Mouse (Mus musculus) left cerebral cortex, postnatal 14 days (tissue): ENCODE results near the gene Smug1. TPM values are rescaled to one million over a fixed set of nuclear protein-coding genes. Genes with fewer than 3 reads are reported as not detected.

ENCODE experiments used
- DNase-seq, 2 experiments: peaks; one replicate each; pipeline ENCODE4 v3.0.0; 2021 to 2022; ENCODE audit warnings: low spot score in 2 of 2, mixed read lengths in 1 of 2
- intact Hi-C: fragments of 180-260 bp; cut with DNase I; formaldehyde crosslinking; loops from one replicate; pipeline ENCODE4 v1.15.1; 2025
- total RNA-seq, 2 experiments: library from RNA; stranded (reverse); gene quantifications; 2 replicates each; pipeline ENCODE4 v1.2.3; 2021

Gene Smug1
- total RNA-seq, 2 experiments from 2014 or later, result 16.2 to 17.4 TPM

GRCm38 (mm10) chr15:103180406-103180805 lies 13.5 kb upstream of the Smug1 start:
- intact Hi-C loops, result loop anchor here (5.0 kb wide), 1 partner anchor 483 kb away; no protein-coding TSS in a partner anchor
- no peak for DNase-seq

- no peak for DNase-seq
- intact Hi-C loops, result no loop called here
These were observed 11.9 kb upstream of the Smug1 start for GRCm38 (mm10) chr15:103178767-103179166.

- intact Hi-C loops, result no loop called here
- DNase-seq, result no peak
These were observed 11.2 kb upstream of the Smug1 start for GRCm38 (mm10) chr15:103178137-103178536.

GRCm38 (mm10) chr15:103177611-103178041 lies 10.7 kb upstream of the Smug1 start:
- intact Hi-C loops, result loop anchor here (2.0 kb wide), 1 partner anchor 191 kb away; no protein-coding TSS in a partner anchor
- DNase-seq, result no peak

GRCm38 (mm10) chr15:103176874-103177421 lies 10.1 kb upstream of the Smug1 start:
- intact Hi-C loops, result loop anchor here (2.0 kb wide), 1 partner anchor 190 kb away; no protein-coding TSS in a partner anchor
- DNase-seq, result peak; percentile 87 to 95

- intact Hi-C loops, result loop anchor here (2.0 to 5.0 kb wide), 2 partner anchors 160 to 411 kb away; no protein-coding TSS in a partner anchor
- no peak for DNase-seq
These were observed 6.4 kb upstream of the Smug1 start for GRCm38 (mm10) chr15:103173251-103173650.

- peak; percentile 51 to 71 for DNase-seq
These were observed 5.6 kb upstream of the Smug1 start for GRCm38 (mm10) chr15:103172537-103172936.

GRCm38 (mm10) chr15:103171276-103171675 lies 4.4 kb upstream of the Smug1 start:
- no peak for DNase-seq
- intact Hi-C loops, result loop anchor here (5.0 kb wide), 1 partner anchor 409 kb away; no protein-coding TSS in a partner anchor

More at GRCm38 (mm10) chr15:103172537-103172936, 5.6 kb upstream of the Smug1 start:
- intact Hi-C loops, result loop anchor here (2.0 to 5.0 kb wide), 2 partner anchors 160 to 410 kb away; no protein-coding TSS in a partner anchor

GRCm38 (mm10) chr15:103170316-103170679 lies 3.4 kb upstream of the Smug1 start:
- DNase-seq, result no peak
- intact Hi-C loops, result loop anchor here (5.0 kb wide), 1 partner anchor 408 kb away; no protein-coding TSS in a partner anchor

- no peak for DNase-seq
- intact Hi-C loops, result loop anchor here (5.0 to 10.0 kb wide), 2 partner anchors 407 to 425 kb away; no protein-coding TSS in a partner anchor
These were observed 2.9 kb upstream of the Smug1 start for GRCm38 (mm10) chr15:103169612-103170315.

- no peak for DNase-seq
- intact Hi-C loops, result loop anchor here (10.0 kb wide), 1 partner anchor 424 kb away; no protein-coding TSS in a partner anchor
These were observed 2.1 kb upstream of the Smug1 start for GRCm38 (mm10) chr15:103168801-103169611.

GRCm38 (mm10) chr15:103167786-103168185 lies 894 bp upstream of the Smug1 start:
- intact Hi-C loops, result loop anchor here (10.0 kb wide), 1 partner anchor 423 kb away; no protein-coding TSS in a partner anchor
- no peak for DNase-seq

- intact Hi-C loops, result loop anchor here (1.0 to 10.0 kb wide), 2 partner anchors 153 to 421 kb away; no protein-coding TSS in a partner anchor
- no peak for DNase-seq
These were observed 968 bp downstream of the Smug1 start for GRCm38 (mm10) chr15:103165924-103166323.

GRCm38 (mm10) chr15:103165379-103165778 lies 1.5 kb downstream of the Smug1 start:
- intact Hi-C loops, result loop anchor here (1.0 to 10.0 kb wide), 2 partner anchors 152 to 421 kb away; no protein-coding TSS in a partner anchor
- peak; percentile 92 to 95 for DNase-seq

- intact Hi-C loops, result loop anchor here (10.0 kb wide), 1 partner anchor 419 kb away; no protein-coding TSS in a partner anchor
These were observed 3.5 kb downstream of the Smug1 start for GRCm38 (mm10) chr15:103163182-103163919.

GRCm38 (mm10) chr15:103157585-103157984 lies 9.3 kb downstream of the Smug1 start:
- no peak for DNase-seq

More at GRCm38 (mm10) chr15:103163182-103163919, 3.5 kb downstream of the Smug1 start:
- peak; percentile 93 to 96 for DNase-seq

GRCm38 (mm10) chr15:103156890-103157289 lies 10.0 kb downstream of the Smug1 start:
- DNase-seq, result no peak
- intact Hi-C loops, result no loop called here

More at GRCm38 (mm10) chr15:103157585-103157984, 9.3 kb downstream of the Smug1 start:
- intact Hi-C loops, result no loop called here
